Mouse (Mus musculus) forelimb bud, embryonic 11.5 days (tissue): ENCODE data around the gene Tyro3.

ENCODE experiments used
- DNase-seq: peaks from one replicate; pipeline ENCODE4 v3.0.0-alpha.2; 2012; ENCODE audit warnings: low read depth, low spot score

Gene Tyro3

DNA sequence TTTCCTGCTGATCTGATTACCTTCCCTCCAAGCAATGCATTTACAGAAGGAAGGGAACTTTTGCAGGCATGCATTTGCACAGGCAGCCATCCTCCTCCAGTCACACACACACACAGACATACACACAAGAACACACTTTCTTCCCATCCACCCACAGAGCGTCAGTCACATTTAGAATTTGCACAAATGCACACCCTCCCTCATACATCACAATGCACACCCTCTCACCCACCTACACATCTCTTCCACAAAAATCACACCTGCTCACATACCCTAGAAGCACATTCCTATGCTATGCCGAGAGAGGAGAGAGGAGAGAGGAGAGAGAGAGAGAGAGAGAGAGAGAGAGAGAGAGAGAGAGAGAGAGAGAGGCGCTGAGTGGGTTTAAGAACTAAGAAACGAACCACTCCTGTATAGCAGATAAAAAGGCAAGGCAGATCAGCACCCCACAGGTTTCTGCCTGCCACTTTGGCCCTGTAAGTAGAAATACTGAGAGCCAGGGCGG, at the start of gene Tyro3:
Gene Tyro3 (plus strand): TSS at position 455 of the 505 bp plus-strand sequence.
- DNase-seq: no peak

DNA sequence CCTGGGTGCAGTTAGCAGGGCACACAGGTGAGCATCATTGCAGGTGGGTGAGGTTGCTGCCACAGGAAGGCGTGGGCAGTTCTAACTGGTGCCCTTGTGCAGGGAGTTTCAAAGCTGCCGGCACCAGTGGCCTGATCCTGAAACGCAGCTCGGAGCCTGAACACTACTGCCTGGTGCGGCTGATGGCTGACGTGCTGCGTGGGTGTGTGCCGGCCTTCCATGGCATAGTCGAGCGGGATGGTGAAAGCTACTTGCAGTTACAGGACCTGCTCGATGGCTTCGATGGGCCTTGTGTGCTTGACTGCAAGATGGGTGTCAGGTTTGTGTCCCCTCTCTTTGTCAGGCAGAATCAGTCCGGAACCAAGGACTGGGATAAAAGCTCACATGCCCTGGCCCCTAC, 48.3 kb upstream of the Tyro3 start:
- no peak for DNase-seq

DNA sequence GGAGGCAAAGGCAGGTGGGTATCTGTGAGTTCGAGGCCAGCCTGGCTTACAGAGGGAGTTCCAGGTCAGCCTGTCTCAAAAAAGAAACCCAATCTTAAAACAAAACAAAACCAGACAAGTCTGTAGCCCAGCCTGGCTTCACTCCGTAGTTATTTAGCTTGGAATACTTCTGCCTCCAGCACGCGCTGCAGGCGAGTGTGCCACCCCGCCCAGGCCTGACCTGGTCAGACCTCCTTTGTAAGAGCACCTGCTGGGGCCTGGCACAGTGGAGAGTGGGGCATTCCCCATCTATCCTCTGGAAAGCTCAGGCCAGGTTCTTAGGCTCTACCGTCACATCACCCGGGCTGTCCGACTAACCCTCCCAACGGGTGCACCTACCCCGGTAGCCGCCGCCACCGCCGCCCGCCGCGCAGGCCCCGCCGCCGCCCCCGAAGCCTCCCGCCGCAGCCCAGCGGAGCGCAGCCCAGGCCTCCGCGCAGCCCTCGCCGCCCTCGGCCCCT, 39.9 kb upstream of the Tyro3 start:
- no peak for DNase-seq

DNA sequence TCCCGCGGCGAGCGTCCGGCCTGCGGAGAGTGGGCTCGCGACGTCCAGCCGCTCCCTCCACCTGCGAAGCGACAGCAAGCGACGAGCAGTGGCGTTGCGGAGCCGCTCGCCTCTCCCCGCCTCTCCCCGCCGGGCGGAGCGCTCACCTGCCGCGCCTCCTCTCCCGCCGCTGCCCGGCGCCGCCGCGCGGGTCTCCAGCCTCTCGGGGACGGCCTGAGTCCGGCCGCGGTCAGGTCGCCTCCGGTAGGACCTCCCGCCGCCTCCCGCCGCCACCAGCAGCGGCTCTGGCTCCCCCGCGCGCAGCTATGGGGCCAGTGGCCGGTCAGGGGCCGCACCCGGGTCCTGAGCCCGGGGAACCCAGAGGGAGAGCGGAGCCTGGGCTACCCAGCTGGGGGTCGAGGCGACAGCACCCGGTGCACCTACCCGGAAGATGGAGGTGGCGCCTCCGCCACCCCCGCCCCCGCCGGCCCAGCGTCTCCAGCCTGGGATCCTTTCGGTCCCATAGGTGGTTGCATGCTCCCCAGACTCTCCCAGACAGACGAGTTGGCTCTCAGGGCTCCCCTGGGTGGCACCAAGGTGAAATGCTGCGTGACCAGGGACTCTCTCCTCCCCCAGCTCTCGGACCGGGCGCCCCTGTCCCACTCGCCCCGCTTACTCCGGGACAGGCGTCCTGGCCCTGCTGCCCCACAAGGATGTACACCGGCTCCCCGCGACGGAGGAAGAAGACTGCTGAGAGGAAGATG, 39.3 kb upstream of the Tyro3 start:
- DNase-seq: no peak

DNA sequence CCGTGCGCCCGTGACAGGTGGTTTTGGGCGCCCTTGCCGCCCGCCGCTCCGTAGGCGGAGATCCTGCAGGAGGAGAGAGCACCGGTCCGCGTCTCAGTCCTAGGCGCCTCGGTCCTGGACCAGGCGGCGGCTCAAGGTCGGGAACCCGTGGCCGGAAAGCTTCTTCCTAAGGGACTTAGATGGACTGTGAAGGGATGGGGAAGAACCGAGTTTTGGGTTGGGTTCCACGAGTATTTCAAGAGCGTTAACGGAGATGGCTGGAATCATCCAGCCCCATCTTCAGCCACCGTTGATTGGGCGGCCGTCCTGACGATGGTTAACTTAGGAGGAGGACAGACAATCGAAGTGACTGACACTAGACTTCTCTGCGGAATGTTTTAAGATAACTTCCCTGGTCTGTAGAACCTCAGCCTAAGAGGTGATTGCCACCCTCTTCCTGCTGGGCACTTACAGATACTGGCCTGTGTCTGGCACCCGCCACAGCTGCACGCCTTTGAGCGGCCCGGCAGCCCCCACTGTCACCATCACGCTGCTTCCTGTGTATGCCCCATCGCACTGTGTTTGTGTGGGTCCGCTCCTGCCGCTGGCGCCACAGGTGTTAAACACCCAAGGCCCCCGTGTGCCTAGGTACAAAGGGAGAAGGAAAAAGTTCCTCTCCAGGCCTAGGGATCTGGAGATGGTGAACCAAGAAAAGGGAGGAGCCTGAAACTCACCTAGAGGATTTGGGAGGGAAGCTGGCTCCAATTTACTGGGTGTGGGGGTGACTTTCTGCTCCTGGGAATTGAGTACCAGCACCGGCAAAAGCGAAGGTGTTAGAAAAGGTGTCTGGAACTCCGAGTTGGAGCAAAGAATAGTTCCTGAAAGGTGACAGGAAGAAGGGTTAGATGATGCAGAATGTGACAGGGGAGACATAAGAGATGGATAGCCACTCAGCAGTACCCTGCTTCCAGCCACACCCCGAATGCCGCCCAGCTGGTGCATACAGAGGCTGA, 38.4 kb upstream of the Tyro3 start:
- DNase-seq: no peak

DNA sequence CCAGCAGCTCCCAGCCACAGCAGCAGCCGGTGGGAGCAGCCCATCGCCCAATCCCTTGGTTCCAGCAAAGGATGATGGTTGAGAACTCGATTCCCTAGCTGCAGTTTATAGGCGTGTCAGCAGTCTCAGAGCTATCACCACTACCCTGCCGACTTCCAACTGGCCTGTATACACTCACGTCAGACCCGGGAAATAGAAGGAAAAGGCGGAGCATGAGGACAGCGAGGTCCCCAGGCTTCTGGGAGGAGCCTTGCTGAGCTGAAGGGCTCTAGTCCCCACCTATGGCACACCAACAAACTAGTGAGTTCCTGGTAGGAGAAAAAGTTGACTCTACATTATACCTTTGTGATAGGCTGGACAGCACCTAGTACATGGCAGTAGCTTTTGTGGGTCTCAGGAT, 37.3 kb upstream of the Tyro3 start, which contains the start of gene Ltk:
Gene Ltk (minus strand): TSS at position 181 of the 400 bp plus-strand sequence.
- DNase-seq: no peak

DNA sequence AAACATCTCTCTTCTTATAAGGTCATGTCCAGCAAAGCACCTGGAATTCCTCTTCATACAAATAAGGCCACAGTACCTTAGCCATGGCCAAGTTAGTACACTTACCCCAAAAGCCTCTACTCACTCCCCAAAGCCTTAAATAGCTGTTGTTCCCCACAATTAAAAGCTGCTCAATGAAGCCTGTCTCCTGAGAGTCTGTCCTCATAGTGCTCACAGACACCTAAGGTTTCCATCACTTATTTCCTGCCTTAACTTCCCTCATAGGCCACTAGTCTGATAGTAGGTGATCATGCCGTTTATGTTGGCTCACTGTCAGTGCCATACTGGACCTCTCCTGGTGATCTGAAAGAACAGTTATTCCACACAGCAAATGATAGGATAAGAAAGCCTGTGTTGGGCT, 35.3 kb upstream of the Tyro3 start:
- no peak for DNase-seq

DNA sequence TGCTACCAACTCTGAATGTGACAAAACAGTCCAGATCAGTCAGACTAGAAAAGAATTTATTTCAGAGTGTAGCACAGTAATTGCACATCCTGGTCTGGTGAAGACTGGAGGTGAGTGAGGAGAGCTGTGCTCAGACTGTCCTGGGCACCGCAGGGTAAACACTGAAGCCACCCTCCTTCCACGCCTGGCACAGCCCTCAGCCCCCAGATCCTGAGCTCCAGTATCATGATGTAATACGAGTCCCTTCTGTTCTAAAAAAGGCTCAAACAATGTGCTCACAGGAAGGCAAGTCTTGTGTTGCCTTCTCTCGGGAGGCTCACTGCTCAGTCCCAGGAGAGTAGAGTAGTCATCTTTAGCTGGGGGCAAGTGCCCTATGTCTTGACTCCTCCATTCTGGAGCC, 33.6 kb upstream of the Tyro3 start:
- DNase-seq: no peak

DNA sequence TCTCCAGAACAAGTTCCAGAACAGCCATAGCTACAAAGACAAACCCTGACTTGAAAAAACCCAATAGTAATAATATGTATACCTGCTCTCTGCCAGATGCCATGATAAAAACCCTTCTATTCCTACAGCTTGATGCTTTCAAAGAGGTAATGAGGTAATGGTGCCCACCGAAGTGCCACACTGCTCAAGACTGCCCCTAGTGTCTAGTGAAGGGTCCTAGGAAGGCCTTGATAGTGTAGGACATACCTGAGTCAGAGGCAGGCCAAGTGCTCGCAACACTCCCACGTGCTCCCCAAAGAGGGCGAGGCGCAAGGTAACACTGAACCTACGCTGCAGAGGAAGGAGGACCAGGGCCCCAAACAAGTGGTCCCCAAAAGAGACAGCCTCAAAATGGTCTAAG, 30.3 kb upstream of the Tyro3 start:
- DNase-seq: no peak

DNA sequence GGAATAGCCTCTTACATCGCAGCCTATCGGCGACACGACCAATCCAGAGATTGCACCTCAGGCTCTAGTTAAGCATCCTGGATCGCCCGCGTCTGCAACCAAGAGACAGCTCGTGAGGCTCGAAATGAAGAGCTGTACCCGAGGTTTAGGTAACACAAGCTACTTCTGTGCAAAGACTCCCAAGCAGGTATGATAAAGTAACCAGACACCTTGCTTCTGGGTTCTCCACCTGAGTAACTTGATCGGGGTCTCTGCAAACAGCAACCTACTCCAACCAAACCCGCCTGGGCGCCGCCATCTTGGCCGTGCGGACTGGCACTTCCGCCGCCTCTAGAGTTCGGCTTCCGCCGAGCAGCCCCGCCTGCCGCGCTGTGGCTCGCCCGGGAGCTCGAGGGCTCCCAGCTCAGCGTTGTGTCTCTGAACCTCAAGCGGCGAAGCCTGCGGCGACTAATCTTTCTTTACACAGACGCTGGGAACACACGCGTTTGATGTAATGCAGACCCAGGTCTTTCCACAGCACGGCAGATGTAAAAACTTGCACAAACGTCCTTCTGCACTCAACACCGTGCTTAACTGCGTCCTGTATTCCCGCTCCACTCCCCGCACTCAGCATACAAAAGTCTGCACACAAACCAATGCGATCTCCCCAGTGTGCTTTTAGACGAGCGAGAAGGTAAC, 10.2 kb upstream of the Tyro3 start, which contains the start of gene Rpap1:
Gene Rpap1 (minus strand): TSS at position 332 of the 678 bp plus-strand sequence.
- DNase-seq: peak; percentile 83

DNA sequence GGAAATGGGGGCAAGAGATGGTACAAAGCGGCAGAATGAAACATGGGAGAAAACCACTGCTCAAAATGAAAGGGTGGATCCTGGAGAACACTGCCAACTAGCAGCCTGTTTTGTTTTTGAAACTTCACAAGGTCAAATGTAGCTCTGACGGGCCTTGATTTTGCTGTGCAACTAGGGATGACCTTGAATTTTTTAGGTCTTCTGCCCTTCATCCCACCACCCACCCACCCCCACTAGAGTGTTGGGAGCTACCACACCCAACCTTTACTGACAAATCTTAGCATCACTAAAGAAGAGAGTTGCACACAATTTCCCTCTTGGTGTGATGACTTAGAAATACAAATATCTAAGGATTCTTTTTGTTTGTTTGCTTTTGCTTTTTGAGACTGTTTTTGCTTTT, 7.5 kb upstream of the Tyro3 start:
- no peak for DNase-seq

DNA sequence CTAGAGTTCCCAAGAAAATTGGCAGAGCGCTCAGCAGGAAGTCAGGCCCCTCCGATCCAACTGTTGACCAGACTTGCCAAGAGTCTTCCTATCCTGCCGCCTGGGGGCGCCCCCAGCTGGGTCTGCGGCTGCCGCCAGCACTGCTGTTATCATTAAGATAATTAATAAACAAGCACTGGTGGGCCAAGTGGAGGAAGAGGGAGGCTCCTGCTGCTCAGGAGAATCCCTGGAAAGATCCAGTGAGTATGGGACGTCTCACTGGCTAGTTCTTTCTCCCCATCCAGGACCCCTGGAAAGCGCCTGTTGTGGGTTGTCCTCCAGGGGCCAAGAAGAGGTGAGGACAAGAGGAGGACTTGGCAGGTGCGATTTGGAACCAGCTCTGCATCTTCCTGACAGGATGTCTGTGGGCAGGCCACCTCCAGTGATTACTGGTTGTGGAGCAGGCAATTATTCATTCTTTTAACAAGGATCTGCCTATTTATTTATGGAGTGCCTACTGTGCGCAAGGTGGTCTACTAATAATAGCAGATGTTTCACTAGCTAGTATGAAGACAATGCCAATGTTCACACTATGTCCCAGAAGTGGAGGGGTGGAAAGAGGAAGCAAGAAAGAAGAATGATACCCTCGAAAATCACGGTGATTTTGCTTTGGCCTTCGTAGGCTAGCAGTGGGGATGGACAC, 854 bp downstream of the Tyro3 start:
- peak; percentile 24 for DNase-seq

DNA sequence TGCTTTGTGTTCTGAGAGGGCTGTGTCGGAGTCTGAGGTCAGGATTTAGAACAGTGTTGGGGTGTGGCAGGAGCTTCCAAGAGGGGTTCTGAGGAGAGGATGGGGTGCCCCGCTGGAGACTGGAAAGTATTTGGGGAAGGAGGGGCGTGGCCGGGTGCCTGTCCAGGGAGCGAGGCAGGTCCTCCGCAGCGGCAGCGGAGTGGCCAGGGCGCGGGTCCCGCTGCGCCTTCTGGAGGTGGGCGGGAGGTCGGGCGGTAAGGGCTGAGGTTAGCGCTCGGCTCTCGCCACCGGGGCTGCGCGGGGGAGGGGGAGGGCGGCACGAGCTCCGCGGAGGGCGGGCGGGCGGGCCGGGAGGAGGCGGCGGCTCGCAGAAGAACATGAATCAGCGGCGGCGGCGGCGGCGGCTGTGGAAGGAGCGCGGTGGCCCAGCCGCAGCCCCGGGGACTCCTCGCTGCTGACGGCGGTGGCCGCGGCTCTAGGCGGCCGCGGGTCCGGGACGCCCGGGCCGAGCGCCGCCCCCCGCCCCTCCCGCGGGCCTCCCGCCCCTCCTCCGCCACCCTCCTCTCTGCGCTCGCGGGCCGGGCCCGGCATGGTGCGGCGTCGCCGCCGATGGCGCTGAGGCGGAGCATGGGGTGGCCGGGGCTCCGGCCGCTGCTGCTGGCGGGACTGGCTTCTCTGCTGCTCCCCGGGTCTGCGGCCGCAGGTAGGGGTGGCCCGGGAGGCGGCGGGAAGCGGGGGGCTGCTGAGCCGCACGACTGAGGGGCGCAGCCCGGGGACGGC, 1.8 kb downstream of the Tyro3 start:
- DNase-seq: peak; percentile 37

DNA sequence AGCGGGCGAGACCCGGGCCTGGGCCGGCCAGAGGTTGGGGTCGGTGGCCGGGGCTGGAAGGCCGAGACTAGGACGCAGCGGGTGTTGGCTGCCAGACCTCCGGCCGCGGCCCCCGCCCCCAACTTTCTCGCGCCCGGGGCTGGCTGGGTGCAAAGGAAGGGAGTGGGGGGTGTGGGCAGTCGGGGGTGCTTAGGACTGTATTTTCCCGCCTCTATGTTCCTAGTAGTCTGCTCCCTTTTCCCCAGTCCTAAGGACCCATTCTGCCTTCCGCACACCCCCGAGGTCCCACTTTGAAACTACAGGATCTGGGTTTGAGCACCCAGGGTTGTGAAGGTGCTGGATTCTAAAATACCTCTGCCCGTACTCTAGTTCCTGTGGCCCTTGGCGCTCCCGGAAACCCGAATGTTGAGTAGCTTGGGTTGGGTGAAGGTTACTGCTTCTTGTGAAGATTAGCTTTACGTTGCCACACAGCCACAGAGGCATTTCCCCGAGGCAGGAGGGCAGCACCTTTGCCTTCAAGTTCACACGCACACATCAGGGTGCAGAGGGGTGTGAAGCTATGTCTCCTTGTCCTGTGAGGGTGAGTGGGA, 2.5 kb downstream of the Tyro3 start:
- no peak for DNase-seq

DNA sequence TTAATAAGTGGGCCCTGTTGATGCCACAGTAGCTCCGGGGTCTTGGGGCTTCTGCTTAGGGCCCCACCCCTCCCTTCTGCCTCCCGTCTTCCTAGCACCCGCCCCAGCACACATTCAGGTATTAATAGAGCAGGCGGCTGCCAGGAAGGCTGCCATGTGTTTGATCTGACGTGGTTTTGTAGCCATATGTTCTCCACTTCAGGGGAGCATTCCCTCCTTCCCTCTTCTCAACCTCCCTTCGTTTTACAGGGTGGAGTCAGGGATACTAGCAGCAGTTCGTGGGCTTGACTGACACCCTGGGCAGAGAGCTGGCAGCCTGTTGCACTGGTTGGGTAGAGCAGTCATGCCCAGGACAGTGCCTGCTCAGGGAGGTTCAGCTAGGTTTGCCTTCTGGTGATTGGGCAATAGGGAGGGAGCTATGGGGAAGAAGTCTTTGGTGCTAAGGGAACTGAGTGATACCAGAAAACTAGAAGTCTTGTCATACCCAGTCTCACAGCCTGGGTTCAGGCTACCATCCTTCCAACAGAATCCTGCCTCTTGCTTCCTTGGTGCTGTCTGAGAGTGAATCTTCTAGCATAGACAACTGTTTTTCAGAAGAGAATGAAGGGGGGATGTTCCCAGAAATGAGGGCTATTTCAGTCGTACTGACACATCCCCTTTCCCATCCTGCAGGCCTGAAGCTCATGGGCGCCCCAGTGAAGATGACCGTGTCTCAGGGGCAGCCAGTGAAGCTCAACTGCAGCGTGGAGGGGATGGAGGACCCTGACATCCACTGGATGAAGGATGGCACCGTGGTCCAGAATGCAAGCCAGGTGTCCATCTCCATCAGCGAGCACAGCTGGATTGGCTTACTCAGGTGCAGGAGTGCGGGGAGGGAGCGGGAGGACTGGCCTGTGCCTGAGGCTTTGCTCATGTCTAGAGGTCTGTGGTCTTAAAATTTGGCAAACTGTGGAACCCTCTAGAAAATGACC, 3.6 kb downstream of the Tyro3 start:
- DNase-seq: no peak

DNA sequence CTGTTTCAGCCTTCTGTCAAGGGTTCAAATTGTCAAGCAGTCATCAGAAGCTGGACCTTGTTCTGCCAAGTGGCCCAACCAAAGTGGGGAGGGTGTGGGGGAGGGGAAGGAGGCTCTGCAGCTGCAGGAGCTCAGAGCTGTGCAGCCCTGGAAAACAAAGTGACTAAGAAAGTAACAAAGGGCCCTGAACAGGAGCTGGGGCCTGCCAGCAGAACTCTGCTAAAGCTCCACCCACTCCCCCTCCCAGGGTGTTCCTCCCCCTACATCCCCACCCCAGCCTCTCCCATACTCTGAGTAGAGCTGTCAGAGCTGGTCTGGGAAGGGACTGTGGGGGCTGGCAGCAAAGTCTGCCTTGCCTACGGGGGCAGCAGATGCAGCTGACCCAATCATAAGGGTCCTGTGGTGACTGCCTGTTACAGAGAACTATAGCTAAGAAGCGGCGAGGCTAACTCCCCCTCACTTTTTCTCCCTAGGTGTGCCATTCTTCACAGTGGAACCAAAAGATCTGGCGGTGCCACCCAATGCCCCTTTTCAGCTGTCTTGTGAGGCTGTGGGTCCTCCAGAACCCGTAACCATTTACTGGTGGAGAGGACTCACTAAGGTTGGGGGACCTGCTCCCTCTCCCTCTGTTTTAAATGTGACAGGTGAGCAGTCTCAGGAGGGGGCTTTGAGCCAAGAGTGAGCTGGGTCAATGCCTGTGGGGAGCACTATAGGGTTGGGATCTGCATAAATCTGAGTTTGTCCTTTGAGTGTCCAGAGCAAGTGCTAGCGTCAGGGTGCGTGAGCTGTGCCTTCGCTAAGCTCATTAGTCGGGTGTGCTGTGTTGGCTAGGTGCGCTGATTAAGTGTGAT, 5.5 kb downstream of the Tyro3 start:
- DNase-seq: peak; percentile 39

DNA sequence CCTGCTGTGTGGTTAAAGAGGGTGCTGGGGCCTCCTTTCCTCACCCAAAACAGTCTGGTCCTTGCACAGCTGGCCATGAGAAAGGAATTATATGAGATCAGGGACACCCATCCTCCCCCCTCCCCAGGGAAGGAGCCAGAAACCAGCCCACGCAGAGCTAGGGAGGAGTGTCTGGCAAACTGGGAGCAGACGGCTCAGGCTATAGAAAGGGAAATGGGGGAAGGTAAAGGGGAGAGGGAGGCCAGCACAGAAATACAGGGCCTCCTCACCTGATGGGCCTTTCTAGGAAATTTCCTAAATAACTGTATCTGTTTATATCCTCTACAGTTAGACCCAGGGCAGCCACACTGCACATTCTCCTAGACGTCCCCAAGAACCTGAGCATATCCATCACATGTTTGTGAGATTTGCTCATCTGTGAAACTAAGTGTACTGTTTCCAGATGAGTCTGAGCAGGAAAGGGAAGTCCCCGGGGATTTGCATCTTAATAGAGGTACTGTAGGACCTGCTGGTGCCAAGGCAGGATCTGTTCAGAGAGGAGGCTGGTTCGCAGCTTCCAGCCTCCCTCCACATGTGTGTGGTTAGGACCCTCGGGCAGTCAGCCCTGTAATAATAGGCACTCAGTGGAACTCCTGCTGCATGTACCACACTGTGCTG, 6.2 kb downstream of the Tyro3 start:
- no peak for DNase-seq
